Mouse (Mus musculus) heart, embryonic 11.5 days (tissue): ENCODE data around the gene Plekhg3. TPM values are rescaled to one million over a fixed set of nuclear protein-coding genes. Genes with fewer than 3 reads are reported as not detected.
A peak's percentile ranks its signal among the peaks of the same experiment; 100 is the strongest.

Experiments
- ATAC-seq: fragments of 200-750 bp; cut with Nextera tagmentation; replicated peaks from 2 replicates; pipeline ENCODE4 v1.8.0; 2017; ENCODE audit warnings: moderate library complexity; ENCODE audit not compliant: insufficient number of reproducible peaks, low FRiP score, low TSS enrichment
- H3K27ac ChIP-seq: fragments of 300-500 bp; sonication (generic); 2 replicates; pipeline ENCODE4 v1.5.1; 2014; ENCODE audit warnings: mild to moderate bottlenecking, low read depth, low read length
- H3K27me3 ChIP-seq: fragments of 300-500 bp; sonication (generic); 2 replicates; pipeline ENCODE4 v1.6.1; 2014; ENCODE audit warnings: mild to moderate bottlenecking, low read length, mixed read lengths; ENCODE audit not compliant: control insufficient read depth, insufficient read depth
- H3K36me3 ChIP-seq: fragments of 300-500 bp; sonication (generic); 2 replicates; pipeline ENCODE4 v1.6.1; 2014; ENCODE audit warnings: mild to moderate bottlenecking, low read length, moderate library complexity, mixed read lengths; ENCODE audit not compliant: control insufficient read depth, insufficient read depth
- H3K4me1 ChIP-seq: fragments of 300-500 bp; sonication (generic); 2 replicates; pipeline ENCODE4 v1.6.1; 2014; ENCODE audit warnings: low read length; ENCODE audit not compliant: control insufficient read depth, insufficient read depth
- H3K4me2 ChIP-seq: fragments of 300-500 bp; sonication (generic); 2 replicates; pipeline ENCODE4 v1.6.1; 2014; ENCODE audit warnings: mild to moderate bottlenecking, moderate library complexity
- H3K4me3 ChIP-seq: fragments of 300-500 bp; sonication (generic); 2 replicates; pipeline ENCODE4 v1.5.1; 2014; ENCODE audit warnings: low read depth, low read length
- H3K9ac ChIP-seq: fragments of 300-500 bp; sonication (generic); 2 replicates; pipeline ENCODE4 v1.6.1; 2014; ENCODE audit warnings: mild to moderate bottlenecking, low read depth, low read length, moderate library complexity
- H3K9me3 ChIP-seq: fragments of 300-500 bp; sonication (generic); replicated peaks from 2 replicates; pipeline ENCODE4 v1.6.1; 2016; ENCODE audit warnings: low read length; ENCODE audit not compliant: control insufficient read depth
- WGBS: fragments of 180-500 bp; shearing (Covaris S2); extraction: QIAGEN DNeasy Blood & Tissue Kit; methylation state at CpG from one replicate; pipeline ENCODE4 v1.1.7; 2014; ENCODE audit not compliant: insufficient replicate concordance; 5-methylcytosine and 5-hydroxymethylcytosine counted together
- polyA plus RNA-seq: library from polyadenylated mRNA; unstranded; fragments of >200 nt; fragmentation: Nextera tagmentation; extraction: Ambion mirVana; gene quantifications from 2 replicates; pipeline ENCODE4 v1.2.1, GENCODE M21; 2014

Plekhg3 gene
- polyA plus RNA-seq, 1 experiment from 2014 or later = 4.4 TPM

- no peak overlapping the region for H3K4me3 ChIP-seq
- no peaks in the 10 kb centered on the region for H3K36me3 ChIP-seq
- no peak for ATAC-seq
- WGBS = 13% methylated on average over 4 of the region's 4 CpGs
- peaks cover 5% of the 10 kb centered on the region for H3K4me1 ChIP-seq
- no peaks in the 10 kb centered on the region for H3K9me3 ChIP-seq
- no peak overlapping the region for H3K27ac ChIP-seq
- no peak overlapping the region for H3K9ac ChIP-seq
- no peaks in the 10 kb centered on the region for H3K27me3 ChIP-seq
- no peak overlapping the region for H3K4me2 ChIP-seq
Measured at GRCm38 (mm10) chr12:76514842-76515241, 15.8 kb upstream of the Plekhg3 start.

- Histone ChIP-seq H3K9me3 (no peaks in the 10 kb centered on the region), H3K4me2 (no peak overlapping the region), H3K9ac (no peak overlapping the region), H3K4me1 (peaks cover 5% of the 10 kb centered on the region), H3K27ac (no peak overlapping the region), H3K27me3 (no peaks in the 10 kb centered on the region), H3K36me3 (no peaks in the 10 kb centered on the region), H3K4me3 (no peak overlapping the region)
- 89% methylated on average over 9 of the region's 9 CpGs for WGBS
- ATAC-seq = no peak
Measured at GRCm38 (mm10) chr12:76518000-76518399, 12.7 kb upstream of the Plekhg3 start.

- peaks cover 8% of the 10 kb centered on the region for H3K4me1 ChIP-seq
- 67% methylated on average over 12 of the region's 12 CpGs for WGBS
- no peaks in the 10 kb centered on the region for H3K36me3 ChIP-seq
- ATAC-seq = no peak
- no peak overlapping the region for H3K9ac ChIP-seq
- no peak overlapping the region for H3K4me3 ChIP-seq
- no peak overlapping the region for H3K4me2 ChIP-seq
- H3K27me3 ChIP-seq = no peaks in the 10 kb centered on the region
- H3K27ac ChIP-seq = no peak overlapping the region
- no peaks in the 10 kb centered on the region for H3K9me3 ChIP-seq
Measured at GRCm38 (mm10) chr12:76518909-76519842, 11.5 kb upstream of the Plekhg3 start.

GRCm38 (mm10) chr12:76523654-76524053 is 7.0 kb upstream of the Plekhg3 start:
- no peak overlapping the region for H3K4me2 ChIP-seq
- no peaks in the 10 kb centered on the region for H3K27me3 ChIP-seq
- H3K27ac ChIP-seq = no peak overlapping the region
- no peaks in the 10 kb centered on the region for H3K9me3 ChIP-seq
- no peak overlapping the region for H3K4me3 ChIP-seq
- no peaks in the 10 kb centered on the region for H3K36me3 ChIP-seq
- peaks cover 6% of the 10 kb centered on the region; the same call in 1 of the 2 replicates for H3K4me1 ChIP-seq
- no peak for ATAC-seq
- no peak overlapping the region for H3K9ac ChIP-seq
- 48% methylated on average over 5 of the region's 5 CpGs for WGBS

- H3K9ac ChIP-seq = no peak overlapping the region
- WGBS = 88% methylated on average over 3 of the region's 3 CpGs
- no peak overlapping the region for H3K27ac ChIP-seq
- H3K4me2 ChIP-seq = no peak overlapping the region
- no peak overlapping the region for H3K4me3 ChIP-seq
- no peaks in the 10 kb centered on the region for H3K27me3 ChIP-seq
- H3K36me3 ChIP-seq = no peaks in the 10 kb centered on the region
- H3K9me3 ChIP-seq = no peaks in the 10 kb centered on the region
- no peak for ATAC-seq
- H3K4me1 ChIP-seq = peaks cover 6% of the 10 kb centered on the region; the same call in 1 of the 2 replicates
Measured at GRCm38 (mm10) chr12:76524915-76525314, 5.8 kb upstream of the Plekhg3 start.

GRCm38 (mm10) chr12:76527245-76527881 is 3.3 kb upstream of the Plekhg3 start:
- WGBS = 43% methylated on average over 9 of the region's 9 CpGs
- no peaks in the 10 kb centered on the region for H3K36me3 ChIP-seq
- no peak overlapping the region for H3K27ac ChIP-seq
- ATAC-seq = no peak
- H3K4me1 ChIP-seq = peaks cover 11% of the 10 kb centered on the region
- peaks cover 23% of the 10 kb centered on the region for H3K27me3 ChIP-seq
- H3K4me3 ChIP-seq = no peak overlapping the region
- H3K9ac ChIP-seq = no peak overlapping the region
- no peaks in the 10 kb centered on the region for H3K9me3 ChIP-seq
- no peak overlapping the region for H3K4me2 ChIP-seq

- no peak overlapping the region for H3K9ac ChIP-seq
- ATAC-seq = no peak
- peaks cover 10% of the 10 kb centered on the region for H3K4me1 ChIP-seq
- 81% methylated on average over 5 of the region's 5 CpGs for WGBS
- H3K4me2 ChIP-seq = no peak overlapping the region
- no peaks in the 10 kb centered on the region for H3K9me3 ChIP-seq
- no peak overlapping the region for H3K27ac ChIP-seq
- H3K4me3 ChIP-seq = no peak overlapping the region
- H3K36me3 ChIP-seq = no peaks in the 10 kb centered on the region
- H3K27me3 ChIP-seq = peaks cover 27% of the 10 kb centered on the region
Measured at GRCm38 (mm10) chr12:76528766-76529165, 1.9 kb upstream of the Plekhg3 start.

- Histone ChIP-seq H3K9me3 (no peaks in the 10 kb centered on the region), H3K4me2 (peak overlapping the region; percentile 74), H3K36me3 (no peaks in the 10 kb centered on the region), H3K27me3 (peaks cover 29% of the 10 kb centered on the region), H3K27ac (no peak overlapping the region), H3K9ac (peak overlapping the region; percentile 69; the same call in 1 of the 2 replicates), H3K4me3 (peak overlapping the region; percentile 70), H3K4me1 (peaks cover 39% of the 10 kb centered on the region)
- WGBS = 3% methylated on average over 19 of the region's 19 CpGs
- ATAC-seq = no peak
Measured at GRCm38 (mm10) chr12:76531986-76532925, 1.6 kb downstream of the Plekhg3 start.
